Mouse (Mus musculus) limb, embryonic 15.5 days (tissue): ENCODE measurements at regions not wholly inside any gene's neighbourhood (a gene's known extent, or its start where the extent isn't known, plus 50 kb on each side); places are given as distances from the start of the nearest gene placed in this dataset.

ENCODE experiments used
- ATAC-seq: fragments of 200-750 bp; cut with Nextera tagmentation; 2 replicates; pipeline ENCODE4 v1.8.0; 2017; ENCODE audit warnings: low read depth, moderate TSS enrichment; ENCODE audit not compliant: insufficient number of reproducible peaks, low FRiP score, low TSS enrichment
- H3K27ac ChIP-seq: fragments of 300-500 bp; sonication (generic); 2 replicates; pipeline ENCODE4 v1.5.1; 2015; ENCODE audit warnings: moderate library complexity, mild to moderate bottlenecking, inconsistent platforms
- H3K27me3 ChIP-seq: fragments of 300-500 bp; sonication (generic); 2 replicates; pipeline ENCODE4 v1.6.1; 2015; ENCODE audit warnings: inconsistent platforms
- H3K36me3 ChIP-seq: fragments of 300-500 bp; sonication (generic); 2 replicates; pipeline ENCODE4 v1.6.1; 2015; ENCODE audit warnings: inconsistent platforms
- H3K4me1 ChIP-seq: fragments of 300-500 bp; sonication (generic); 2 replicates; pipeline ENCODE4 v1.6.1; 2015; ENCODE audit warnings: inconsistent platforms
- H3K4me2 ChIP-seq: fragments of 300-500 bp; sonication (generic); 2 replicates; pipeline ENCODE4 v1.6.1; 2015; ENCODE audit warnings: mild to moderate bottlenecking, inconsistent platforms
- H3K4me3 ChIP-seq: fragments of 300-500 bp; sonication (generic); 2 replicates; pipeline ENCODE4 v1.5.1; 2015; ENCODE audit warnings: mild to moderate bottlenecking, inconsistent platforms
- H3K9ac ChIP-seq: fragments of 300-500 bp; sonication (generic); 2 replicates; pipeline ENCODE4 v1.6.1; 2015; ENCODE audit warnings: inconsistent platforms
- H3K9me3 ChIP-seq: fragments of 300-500 bp; sonication (generic); 2 replicates; pipeline ENCODE4 v1.6.1; 2016; ENCODE audit warnings: inconsistent platforms
- WGBS: fragments of 180-500 bp; shearing (Covaris S2); methylation state at CpG from one replicate; pipeline ENCODE4 v1.1.7; 2015; 5-methylcytosine and 5-hydroxymethylcytosine counted together

GRCm38 (mm10) chr10:37378002-37378702 lies 239.4 kb upstream of the Marcks start:
- Histone ChIP-seq H3K4me1 (no peaks in the 10 kb centered on the region), H3K9me3 (no peaks in the 10 kb centered on the region), H3K27ac (no peak overlapping the region), H3K9ac (no peak overlapping the region), H3K36me3 (no peaks in the 10 kb centered on the region), H3K4me3 (no peak overlapping the region), H3K27me3 (no peaks in the 10 kb centered on the region), H3K4me2 (no peak overlapping the region)
- no peak for ATAC-seq
- WGBS = 32% methylated on average over 4 of the region's 4 CpGs

- WGBS = 84% methylated on average over 1 of the region's 1 CpGs
- Histone ChIP-seq H3K4me2 (no peak overlapping the region), H3K27me3 (no peaks in the 10 kb centered on the region), H3K9me3 (no peaks in the 10 kb centered on the region), H3K27ac (no peak overlapping the region), H3K4me1 (no peaks in the 10 kb centered on the region), H3K4me3 (no peak overlapping the region), H3K36me3 (no peaks in the 10 kb centered on the region), H3K9ac (no peak overlapping the region)
- ATAC-seq = no peak
These were observed 238.7 kb upstream of the Marcks start for GRCm38 (mm10) chr10:37377258-37378001.

GRCm38 (mm10) chr10:37376172-37376571 lies 237.5 kb upstream of the Marcks start:
- 79% methylated on average over 1 of the region's 1 CpGs for whole genome bisulfite sequencing

GRCm38 (mm10) chr10:37375648-37376047 lies 236.9 kb upstream of the Marcks start:
- Histone ChIP-seq H3K9me3 (no peaks in the 10 kb centered on the region), H3K4me1 (no peaks in the 10 kb centered on the region), H3K4me3 (no peak overlapping the region), H3K4me2 (no peak overlapping the region), H3K27ac (no peak overlapping the region), H3K27me3 (no peaks in the 10 kb centered on the region), H3K9ac (no peak overlapping the region), H3K36me3 (no peaks in the 10 kb centered on the region)
- no peak for ATAC-seq
- 82% methylated on average over 1 of the region's 1 CpGs for WGBS

More at GRCm38 (mm10) chr10:37376172-37376571, 237.5 kb upstream of the Marcks start:
- Histone ChIP-seq H3K9me3 (no peaks in the 10 kb centered on the region), H3K4me2 (no peak overlapping the region), H3K27me3 (no peaks in the 10 kb centered on the region), H3K9ac (no peak overlapping the region), H3K4me1 (no peaks in the 10 kb centered on the region), H3K4me3 (no peak overlapping the region), H3K27ac (no peak overlapping the region), H3K36me3 (no peaks in the 10 kb centered on the region)
- ATAC-seq = no peak

- Histone ChIP-seq H3K27ac (no peak overlapping the region), H3K27me3 (no peaks in the 10 kb centered on the region), H3K4me2 (no peak overlapping the region), H3K4me3 (no peak overlapping the region), H3K9me3 (no peaks in the 10 kb centered on the region), H3K36me3 (no peaks in the 10 kb centered on the region), H3K4me1 (no peaks in the 10 kb centered on the region), H3K9ac (no peak overlapping the region)
- 85% methylated on average over 5 of the region's 5 CpGs for WGBS
- no peak for ATAC-seq
These were observed 230.4 kb upstream of the Marcks start for GRCm38 (mm10) chr10:37368997-37369679.

- H3K9ac ChIP-seq = no peak overlapping the region
- H3K27ac ChIP-seq = no peak overlapping the region
- no peak overlapping the region for H3K4me2 ChIP-seq
- no peaks in the 10 kb centered on the region for H3K36me3 ChIP-seq
- no peaks in the 10 kb centered on the region for H3K4me1 ChIP-seq
- H3K4me3 ChIP-seq = no peak overlapping the region
- no peaks in the 10 kb centered on the region for H3K9me3 ChIP-seq
- H3K27me3 ChIP-seq = no peaks in the 10 kb centered on the region
- 87% methylated on average over 4 of the region's 4 CpGs for WGBS
- ATAC-seq = no peak
These were observed 229.1 kb upstream of the Marcks start for GRCm38 (mm10) chr10:37367796-37368195.

- WGBS = 75% methylated on average over 4 of the region's 4 CpGs
- no peaks in the 10 kb centered on the region for H3K4me1 ChIP-seq
- ATAC-seq = no peak
- no peak overlapping the region for H3K4me2 ChIP-seq
- no peak overlapping the region for H3K4me3 ChIP-seq
- no peak overlapping the region for H3K27ac ChIP-seq
- no peak overlapping the region for H3K9ac ChIP-seq
- H3K9me3 ChIP-seq = no peaks in the 10 kb centered on the region
- no peaks in the 10 kb centered on the region for H3K27me3 ChIP-seq
- no peaks in the 10 kb centered on the region for H3K36me3 ChIP-seq
These were observed 225.8 kb upstream of the Marcks start for GRCm38 (mm10) chr10:37364506-37364905.

- Histone ChIP-seq H3K4me3 (no peak overlapping the region), H3K27ac (no peak overlapping the region), H3K9ac (no peak overlapping the region), H3K9me3 (no peaks in the 10 kb centered on the region), H3K36me3 (no peaks in the 10 kb centered on the region), H3K27me3 (no peaks in the 10 kb centered on the region), H3K4me2 (no peak overlapping the region), H3K4me1 (peaks cover 14% of the 10 kb centered on the region)
- WGBS = 79% methylated on average over 3 of the region's 3 CpGs
- ATAC-seq = no peak
These were observed 222.3 kb upstream of the Marcks start for GRCm38 (mm10) chr10:37360985-37361384.

- no peaks in the 10 kb centered on the region for H3K27me3 ChIP-seq
- peak overlapping the region; percentile 77; the same call in 1 of the 2 replicates for H3K27ac ChIP-seq
These were observed 220.2 kb upstream of the Marcks start for GRCm38 (mm10) chr10:37358900-37359299.

GRCm38 (mm10) chr10:37358334-37358733 lies 219.6 kb upstream of the Marcks start:
- peak overlapping the region; percentile 77 for H3K27ac ChIP-seq
- no peaks in the 10 kb centered on the region for H3K9me3 ChIP-seq
- H3K9ac ChIP-seq = no peak overlapping the region
- H3K27me3 ChIP-seq = no peaks in the 10 kb centered on the region
- no peak overlapping the region for H3K4me3 ChIP-seq
- WGBS = 20% methylated on average over 5 of the region's 5 CpGs
- H3K4me2 ChIP-seq = no peak overlapping the region
- no peak for ATAC-seq
- H3K4me1 ChIP-seq = peaks cover 14% of the 10 kb centered on the region
- no peaks in the 10 kb centered on the region for H3K36me3 ChIP-seq

More at GRCm38 (mm10) chr10:37358900-37359299, 220.2 kb upstream of the Marcks start:
- Histone ChIP-seq H3K4me2 (no peak overlapping the region), H3K9ac (no peak overlapping the region), H3K4me1 (peaks cover 14% of the 10 kb centered on the region), H3K4me3 (no peak overlapping the region), H3K36me3 (no peaks in the 10 kb centered on the region), H3K9me3 (no peaks in the 10 kb centered on the region)
- no peak for ATAC-seq

- Histone ChIP-seq H3K9me3 (no peaks in the 10 kb centered on the region), H3K4me1 (peaks cover 14% of the 10 kb centered on the region), H3K27me3 (no peaks in the 10 kb centered on the region), H3K4me2 (no peak overlapping the region), H3K4me3 (no peak overlapping the region), H3K36me3 (no peaks in the 10 kb centered on the region), H3K9ac (no peak overlapping the region), H3K27ac (peak overlapping the region; percentile 77)
- ATAC-seq = no peak
- WGBS = 35% methylated on average over 6 of the region's 6 CpGs
These were observed 218.8 kb upstream of the Marcks start for GRCm38 (mm10) chr10:37357304-37358060.
